Mouse (Mus musculus) urinary bladder, postnatal 36 days (tissue): Measurements from ENCODE around the gene Guca2a.
A peak's percentile ranks its signal among the peaks of the same experiment; 100 is the strongest.

ENCODE experiments used
- DNase-seq, 2 experiments: peaks; one replicate each; pipeline ENCODE4 v3.0.0; 2022; ENCODE audit warnings: low spot score in 2 of 2, mixed read lengths in 1 of 2

Guca2a gene

DNA sequence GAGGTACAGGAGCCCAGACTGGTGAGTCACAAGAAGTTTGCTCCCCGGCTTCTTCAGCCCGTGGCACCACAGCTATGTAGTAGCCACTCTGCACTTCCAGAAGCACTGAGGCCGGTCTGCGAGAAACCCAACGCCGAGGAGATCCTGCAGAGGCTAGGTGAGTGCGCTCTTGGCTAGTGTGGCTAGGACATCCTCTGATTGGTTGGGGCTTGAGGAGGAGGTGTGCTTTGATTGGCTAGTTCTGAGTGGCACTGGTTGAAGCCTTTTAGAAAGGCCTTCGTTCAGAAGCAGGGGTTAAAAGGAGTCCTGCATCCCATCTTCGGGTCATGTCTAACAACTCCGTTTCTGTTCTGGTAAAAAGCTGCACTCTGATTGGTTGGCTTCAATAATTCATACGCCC lies 1.2 kb downstream of the Guca2a start:
- no peak for DNase-seq

GRCm38 (mm10) chr4:119642666-119643065 lies 5.2 kb downstream of the Guca2a start:
- no peak for DNase-seq

GRCm38 (mm10) chr4:119657011-119657410 lies 19.5 kb downstream of the Guca2a start:
- no peak for DNase-seq

DNA sequence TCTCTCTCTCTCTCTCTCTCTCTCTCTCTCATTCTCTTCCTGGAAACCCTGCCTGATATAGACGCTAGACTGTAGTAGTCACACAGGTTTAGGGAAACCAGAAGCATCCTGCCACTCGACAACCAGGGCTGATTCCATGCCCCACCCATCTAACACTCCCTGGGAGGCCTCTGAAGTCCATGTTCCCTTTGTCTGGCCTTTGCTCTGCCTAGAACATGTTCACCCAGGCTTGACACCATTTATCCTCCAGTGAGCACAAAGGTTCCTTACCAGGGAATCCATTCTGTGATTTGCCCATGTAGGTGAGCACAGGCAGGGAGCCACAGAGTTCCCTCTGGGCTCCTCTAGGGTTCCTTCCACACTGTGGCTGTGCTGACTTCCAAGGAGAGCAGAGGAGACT lies 20.7 kb downstream of the Guca2a start:
- DNase-seq, result no peak

- DNase-seq, result no peak
These were observed 21.2 kb downstream of the Guca2a start, which contains the start of gene Guca2b for GRCm38 (mm10) chr4:119658731-119659130. Guca2b (minus strand) TSS chr4:119658954.

- DNase-seq, result no peak
These were observed 22.5 kb downstream of the Guca2a start for GRCm38 (mm10) chr4:119660007-119660406.

DNA sequence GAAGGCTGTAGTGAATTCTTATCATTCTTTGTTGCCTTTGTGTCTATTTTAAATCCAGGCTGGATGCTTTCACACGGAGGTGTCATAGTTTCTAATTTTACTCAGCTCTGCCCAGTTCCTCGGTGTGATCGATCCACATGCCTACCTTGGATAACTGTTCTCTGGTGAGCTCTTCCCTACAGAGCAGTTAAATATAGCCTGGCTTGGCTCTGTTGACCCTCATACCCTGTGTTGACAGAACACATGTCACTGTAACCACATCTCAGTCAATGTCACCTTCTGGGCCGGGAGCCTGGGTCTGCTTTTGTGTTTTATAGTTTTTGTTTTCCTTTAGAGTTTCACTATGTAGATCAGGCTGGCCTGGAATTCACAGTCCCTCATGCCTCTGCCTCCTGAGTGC lies 24.6 kb downstream of the Guca2a start:
- DNase-seq, result no peak

GRCm38 (mm10) chr4:119662976-119663375 lies 25.5 kb downstream of the Guca2a start:
- DNase-seq, result no peak

- no peak for DNase-seq
These were observed 26.0 kb downstream of the Guca2a start for GRCm38 (mm10) chr4:119663409-119664095.

DNA sequence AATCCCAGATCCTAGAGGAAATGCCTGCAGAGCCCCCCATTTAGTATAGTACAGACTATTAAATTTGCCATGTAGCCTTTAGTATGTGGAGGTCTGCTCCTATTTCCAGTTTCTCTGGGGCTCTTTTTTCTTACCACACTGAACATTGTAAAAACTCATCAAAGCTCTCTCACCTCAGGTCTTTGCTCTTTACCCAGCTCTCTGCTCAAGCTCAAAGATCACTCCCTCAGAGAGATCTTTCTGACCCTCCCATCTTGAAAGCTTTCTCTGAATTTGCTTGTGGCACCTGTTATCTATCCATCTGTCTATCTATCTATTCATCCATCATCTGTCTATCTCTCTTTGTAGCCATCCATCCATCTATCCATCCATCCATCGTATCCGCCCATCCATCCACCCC lies 27.7 kb downstream of the Guca2a start:
- DNase-seq, result no peak

DNA sequence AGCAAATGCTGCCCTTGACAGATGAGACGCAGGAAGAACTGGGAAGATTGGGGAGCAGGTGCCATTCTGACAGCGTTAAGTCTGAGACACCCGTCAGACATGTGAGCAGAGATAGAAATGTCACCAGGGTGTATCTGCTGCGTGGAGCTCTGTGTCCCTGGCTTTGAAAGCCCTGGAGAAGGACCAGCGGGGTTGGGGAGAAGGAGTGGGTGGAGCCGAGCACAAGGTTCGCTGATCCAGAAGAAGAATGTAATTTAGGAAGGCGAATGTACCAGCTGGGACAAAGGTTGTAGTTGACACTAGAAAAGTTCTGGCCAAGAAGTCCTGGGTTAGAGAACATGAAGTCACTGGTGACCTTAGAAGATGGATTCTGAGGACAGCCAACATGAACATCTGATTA lies 28.6 kb downstream of the Guca2a start:
- no peak for DNase-seq

- peak; percentile 45 to 55 for DNase-seq
These were observed 29.9 kb downstream of the Guca2a start for GRCm38 (mm10) chr4:119667454-119667853.

DNA sequence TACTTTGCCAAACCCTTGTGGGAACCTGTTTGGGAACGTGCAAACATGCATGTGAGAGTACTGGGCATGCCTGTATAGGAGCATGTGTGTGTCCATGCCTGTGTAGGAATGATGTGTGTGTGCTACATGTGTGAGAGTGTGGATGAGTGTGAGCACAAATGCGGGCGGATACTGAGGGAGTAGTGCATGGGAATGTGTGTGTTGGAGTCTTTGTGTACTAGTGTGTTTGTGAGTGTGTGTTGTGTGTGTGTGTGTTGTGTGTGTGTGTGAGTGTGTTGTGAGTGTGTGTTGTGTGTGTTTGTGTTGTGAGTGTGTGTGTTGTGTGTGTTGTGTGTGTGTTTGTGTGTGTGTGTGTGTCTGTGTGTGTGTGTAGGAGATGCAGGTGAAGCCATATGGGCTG lies 30.7 kb downstream of the Guca2a start:
- no peak for DNase-seq

- DNase-seq, result no peak
These were observed 31.1 kb downstream of the Guca2a start for GRCm38 (mm10) chr4:119668596-119668995.

- DNase-seq, result no peak
These were observed 32.1 kb downstream of the Guca2a start for GRCm38 (mm10) chr4:119669356-119670209.

- no peak for DNase-seq
These were observed 32.7 kb downstream of the Guca2a start for GRCm38 (mm10) chr4:119670210-119670555.

GRCm38 (mm10) chr4:119670736-119671135 lies 33.2 kb downstream of the Guca2a start:
- no peak for DNase-seq

DNA sequence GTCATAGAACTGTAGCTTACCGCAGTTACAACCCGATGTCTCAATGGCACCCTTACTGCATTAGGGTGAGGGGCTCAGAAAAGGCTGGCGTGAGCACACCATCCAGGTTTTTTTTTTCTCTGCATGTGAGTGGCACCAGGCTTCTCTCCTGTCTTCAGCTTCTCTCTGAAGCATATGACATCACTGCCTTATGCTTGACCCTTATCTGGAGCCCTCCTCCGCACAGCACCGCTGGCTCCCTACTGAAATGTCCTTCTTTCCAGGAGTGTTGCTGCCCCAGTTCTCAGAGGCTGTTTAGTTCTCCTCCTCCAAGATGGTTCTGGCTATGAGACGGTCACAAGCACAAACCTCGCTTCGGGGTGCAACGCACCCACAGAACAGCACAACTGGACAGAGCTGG lies 33.7 kb downstream of the Guca2a start:
- DNase-seq, result no peak

DNA sequence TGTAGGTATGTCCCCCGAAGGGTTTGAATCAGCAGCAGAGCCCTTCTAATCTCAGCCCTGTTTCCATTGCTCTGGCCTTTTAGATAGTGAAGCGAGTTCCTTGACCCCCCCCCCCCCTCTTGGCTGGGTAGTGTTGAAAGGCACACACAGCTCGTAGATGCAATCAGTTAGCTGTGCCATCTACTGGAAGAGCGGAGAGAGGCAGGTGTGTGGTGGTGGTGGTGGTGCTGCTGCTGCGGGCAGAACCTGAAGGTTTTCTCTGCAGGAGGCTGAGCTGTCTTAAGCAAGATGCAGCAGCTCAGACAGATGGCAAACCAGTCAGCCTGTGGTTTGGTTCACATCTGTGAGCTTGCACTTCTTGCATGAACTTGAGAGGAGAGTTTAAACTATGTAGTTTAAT lies 35.2 kb downstream of the Guca2a start:
- no peak for DNase-seq

DNA sequence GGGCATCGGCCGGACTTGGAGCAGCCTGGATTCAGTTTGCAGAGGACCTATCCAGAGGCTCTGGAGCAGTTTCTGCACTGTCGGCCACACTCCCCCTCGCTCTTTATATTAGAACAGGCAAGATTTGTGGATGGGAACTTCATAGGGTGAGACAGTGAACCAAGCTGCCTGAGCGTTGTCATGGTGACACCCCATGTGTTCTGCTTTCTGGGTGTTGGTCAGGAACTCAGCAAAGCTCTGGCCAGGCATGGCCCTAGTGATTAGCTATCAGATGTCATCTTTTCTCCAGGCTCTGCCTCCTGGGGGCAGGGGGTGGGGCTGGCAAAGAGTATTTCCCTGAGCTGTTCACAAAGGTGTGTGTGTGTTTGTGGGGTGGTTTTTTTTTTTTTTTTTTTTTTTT lies 45.1 kb downstream of the Guca2a start:
- no peak for DNase-seq

DNA sequence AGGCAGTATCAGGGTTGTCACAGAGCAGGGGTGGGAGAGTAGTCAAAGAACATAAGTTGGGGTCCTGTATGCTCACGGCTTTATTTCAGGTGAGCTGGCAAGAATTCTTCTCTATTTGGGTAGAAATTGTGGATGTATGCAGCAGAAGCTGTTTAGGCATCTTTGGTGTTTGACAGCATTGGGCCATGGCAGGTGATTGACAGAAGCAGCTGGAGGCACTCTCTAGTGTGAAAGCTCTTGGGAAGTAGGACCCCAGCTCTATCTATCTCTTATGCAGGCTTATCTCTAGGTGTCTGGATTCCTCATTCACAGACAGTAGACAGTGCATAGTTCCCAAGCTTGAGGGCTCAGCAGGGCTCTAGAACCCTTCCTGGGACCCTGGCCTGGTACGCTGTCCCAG lies 48.2 kb downstream of the Guca2a start:
- no peak for DNase-seq
